Mouse (Mus musculus): ENCODE measurements around the gene Ak8. TPM values are rescaled to one million over a fixed set of nuclear protein-coding genes. Genes with fewer than 3 reads are reported as not detected.

Ak8 gene
- polyA plus RNA-seq (2012; rRNA removed) = 0.06 and 0.11 TPM in 2 replicates

GRCm38 (mm10) chr2:28699361-28700335 is at the start of gene Ak8, which contains the start of gene Spaca9:
Gene Ak8, plus strand, starts transcription at chr2:28700164.
Gene Spaca9, minus strand, starts transcription at chr2:28699727.
- Histone ChIP-seq H3K4me3 (ENCODE audit: low read depth, low read length) (peak within 1 kb of the TSS; percentile 71), H3K27ac (ENCODE audit: insufficient read depth, low read depth, low read length) (no peak within 1 kb of the TSS), H3K36me3 (ENCODE audit: control insufficient read depth, insufficient read depth, low read length) (no peaks in the 10 kb centered on the region), H3K4me1 (ENCODE audit: control insufficient read depth, insufficient read depth, insufficient read length, low read length) (peaks cover 7% of the 10 kb centered on the region), H3K27me3 (ENCODE audit: control insufficient read depth, insufficient read depth, low read length) (no peaks in the 10 kb centered on the region)
- 2% methylated on average over 53 of the region's 53 CpGs for WGBS
- TF ChIP-seq POLR2A (IDR thresholded peaks at IDR 0.05; ENCODE audit: low read depth, low read length) (no peak), CTCF (IDR thresholded peaks at IDR 0.05; ENCODE audit: extremely low read depth, insufficient read length, insufficient replicate concordance, low read depth, low read length) (no peak)

- Histone ChIP-seq H3K27ac (ENCODE audit: insufficient read depth, low read depth, low read length) (no peak overlapping the region), H3K27me3 (ENCODE audit: control insufficient read depth, insufficient read depth, low read length) (no peaks in the 10 kb centered on the region), H3K4me1 (ENCODE audit: control insufficient read depth, insufficient read depth, insufficient read length, low read length) (no peaks in the 10 kb centered on the region), H3K4me3 (ENCODE audit: low read depth, low read length) (no peak overlapping the region), H3K36me3 (ENCODE audit: control insufficient read depth, insufficient read depth, low read length) (peaks cover 5% of the 10 kb centered on the region; the same call in 1 of the 2 replicates)
- TF ChIP-seq CTCF (IDR thresholded peaks at IDR 0.05; ENCODE audit: extremely low read depth, insufficient read length, insufficient replicate concordance, low read depth, low read length) (no peak), POLR2A (IDR thresholded peaks at IDR 0.05; ENCODE audit: low read depth, low read length) (no peak)
Observed at GRCm38 (mm10) chr2:28650526-28650925, 49.4 kb upstream of the Ak8 start.

- Histone ChIP-seq H3K36me3 (ENCODE audit: control insufficient read depth, insufficient read depth, low read length) (peaks cover 5% of the 10 kb centered on the region; the same call in 1 of the 2 replicates), H3K4me3 (ENCODE audit: low read depth, low read length) (no peak overlapping the region), H3K4me1 (ENCODE audit: control insufficient read depth, insufficient read depth, insufficient read length, low read length) (no peaks in the 10 kb centered on the region), H3K27ac (ENCODE audit: insufficient read depth, low read depth, low read length) (no peak overlapping the region), H3K27me3 (ENCODE audit: control insufficient read depth, insufficient read depth, low read length) (no peaks in the 10 kb centered on the region)
- 94% methylated on average over 7 of the region's 7 CpGs for WGBS
- TF ChIP-seq POLR2A (IDR thresholded peaks at IDR 0.05; ENCODE audit: low read depth, low read length) = no peak
- no peak for TF ChIP-seq CTCF (IDR thresholded peaks at IDR 0.05; ENCODE audit: extremely low read depth, insufficient read length, insufficient replicate concordance, low read depth, low read length)
Observed at GRCm38 (mm10) chr2:28653351-28653750, 46.6 kb upstream of the Ak8 start.

GRCm38 (mm10) chr2:28654295-28654694 is 45.7 kb upstream of the Ak8 start:
- Histone ChIP-seq H3K27ac (ENCODE audit: insufficient read depth, low read depth, low read length) (no peak overlapping the region), H3K27me3 (ENCODE audit: control insufficient read depth, insufficient read depth, low read length) (no peaks in the 10 kb centered on the region), H3K4me3 (ENCODE audit: low read depth, low read length) (no peak overlapping the region), H3K36me3 (ENCODE audit: control insufficient read depth, insufficient read depth, low read length) (peaks cover 6% of the 10 kb centered on the region; the same call in 1 of the 2 replicates), H3K4me1 (ENCODE audit: control insufficient read depth, insufficient read depth, insufficient read length, low read length) (no peaks in the 10 kb centered on the region)
- 62% methylated on average over 2 of the region's 2 CpGs for WGBS
- TF ChIP-seq POLR2A (IDR thresholded peaks at IDR 0.05; ENCODE audit: low read depth, low read length) = no peak
- TF ChIP-seq CTCF (IDR thresholded peaks at IDR 0.05; ENCODE audit: extremely low read depth, insufficient read length, insufficient replicate concordance, low read depth, low read length) = peak; percentile 57; the same call in 1 of the 2 replicates

DNA sequence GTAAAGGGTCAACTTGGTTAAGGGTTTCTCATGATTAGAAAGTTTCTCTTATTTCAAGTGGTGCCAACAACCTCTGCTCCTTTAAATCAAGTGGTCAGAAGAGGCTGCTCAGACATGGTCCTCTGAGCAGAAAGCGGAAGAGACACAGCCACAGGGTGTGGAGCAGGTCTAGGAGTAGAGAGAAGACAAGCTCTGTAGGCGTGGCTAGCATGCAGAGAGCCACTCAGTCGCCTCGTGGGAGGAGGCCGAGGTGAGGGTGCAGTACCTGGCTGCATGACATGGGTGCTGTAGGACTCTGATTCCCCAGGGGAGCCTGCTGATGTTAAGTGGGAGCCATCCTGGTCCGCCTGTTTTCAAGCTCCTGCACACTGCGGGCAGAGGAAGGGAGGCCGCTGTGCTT is 43.7 kb upstream of the Ak8 start:
- H3K4me1 ChIP-seq (ENCODE audit: control insufficient read depth, insufficient read depth, insufficient read length, low read length) = no peaks in the 10 kb centered on the region
- no peaks in the 10 kb centered on the region for H3K27me3 ChIP-seq (ENCODE audit: control insufficient read depth, insufficient read depth, low read length)
- H3K4me3 ChIP-seq (ENCODE audit: low read depth, low read length) = no peak overlapping the region
- TF ChIP-seq CTCF (IDR thresholded peaks at IDR 0.05; ENCODE audit: extremely low read depth, insufficient read length, insufficient replicate concordance, low read depth, low read length) (no peak), POLR2A (IDR thresholded peaks at IDR 0.05; ENCODE audit: low read depth, low read length) (no peak)
- WGBS = 77% methylated on average over 8 of the region's 8 CpGs
- H3K27ac ChIP-seq (ENCODE audit: insufficient read depth, low read depth, low read length) = no peak overlapping the region
- H3K36me3 ChIP-seq (ENCODE audit: control insufficient read depth, insufficient read depth, low read length) = peaks cover 16% of the 10 kb centered on the region

- H3K4me3 ChIP-seq (ENCODE audit: low read depth, low read length) = no peak overlapping the region
- H3K4me1 ChIP-seq (ENCODE audit: control insufficient read depth, insufficient read depth, insufficient read length, low read length) = no peaks in the 10 kb centered on the region
- peaks cover 52% of the 10 kb centered on the region for H3K36me3 ChIP-seq (ENCODE audit: control insufficient read depth, insufficient read depth, low read length)
- TF ChIP-seq CTCF (IDR thresholded peaks at IDR 0.05; ENCODE audit: extremely low read depth, insufficient read length, insufficient replicate concordance, low read depth, low read length) = no peak
- TF ChIP-seq POLR2A (IDR thresholded peaks at IDR 0.05; ENCODE audit: low read depth, low read length) = no peak
- H3K27ac ChIP-seq (ENCODE audit: insufficient read depth, low read depth, low read length) = no peak overlapping the region
- WGBS = 91% methylated on average over 3 of the region's 3 CpGs
- H3K27me3 ChIP-seq (ENCODE audit: control insufficient read depth, insufficient read depth, low read length) = no peaks in the 10 kb centered on the region
Observed at GRCm38 (mm10) chr2:28662891-28663290, 37.1 kb upstream of the Ak8 start.

GRCm38 (mm10) chr2:28665818-28666217 is 34.1 kb upstream of the Ak8 start:
- no peak overlapping the region for H3K4me3 ChIP-seq (ENCODE audit: low read depth, low read length)
- TF ChIP-seq CTCF (IDR thresholded peaks at IDR 0.05; ENCODE audit: extremely low read depth, insufficient read length, insufficient replicate concordance, low read depth, low read length) (no peak), POLR2A (IDR thresholded peaks at IDR 0.05; ENCODE audit: low read depth, low read length) (no peak)
- no peaks in the 10 kb centered on the region for H3K4me1 ChIP-seq (ENCODE audit: control insufficient read depth, insufficient read depth, insufficient read length, low read length)
- no peak overlapping the region for H3K27ac ChIP-seq (ENCODE audit: insufficient read depth, low read depth, low read length)
- WGBS = 71% methylated on average over 3 of the region's 3 CpGs
- peaks cover 50% of the 10 kb centered on the region for H3K36me3 ChIP-seq (ENCODE audit: control insufficient read depth, insufficient read depth, low read length)
- no peaks in the 10 kb centered on the region for H3K27me3 ChIP-seq (ENCODE audit: control insufficient read depth, insufficient read depth, low read length)

Data from small intestine, adult 2 months (tissue).